Mouse (Mus musculus) cerebellum, adult 11-12 months (tissue): ENCODE data around the gene Rpain.
A peak's percentile ranks its signal among the peaks of the same experiment; 100 is the strongest.

Source experiments
- DNase-seq: peaks from one replicate; pipeline ENCODE4 v3.0.0; 2022

Gene Rpain

DNA sequence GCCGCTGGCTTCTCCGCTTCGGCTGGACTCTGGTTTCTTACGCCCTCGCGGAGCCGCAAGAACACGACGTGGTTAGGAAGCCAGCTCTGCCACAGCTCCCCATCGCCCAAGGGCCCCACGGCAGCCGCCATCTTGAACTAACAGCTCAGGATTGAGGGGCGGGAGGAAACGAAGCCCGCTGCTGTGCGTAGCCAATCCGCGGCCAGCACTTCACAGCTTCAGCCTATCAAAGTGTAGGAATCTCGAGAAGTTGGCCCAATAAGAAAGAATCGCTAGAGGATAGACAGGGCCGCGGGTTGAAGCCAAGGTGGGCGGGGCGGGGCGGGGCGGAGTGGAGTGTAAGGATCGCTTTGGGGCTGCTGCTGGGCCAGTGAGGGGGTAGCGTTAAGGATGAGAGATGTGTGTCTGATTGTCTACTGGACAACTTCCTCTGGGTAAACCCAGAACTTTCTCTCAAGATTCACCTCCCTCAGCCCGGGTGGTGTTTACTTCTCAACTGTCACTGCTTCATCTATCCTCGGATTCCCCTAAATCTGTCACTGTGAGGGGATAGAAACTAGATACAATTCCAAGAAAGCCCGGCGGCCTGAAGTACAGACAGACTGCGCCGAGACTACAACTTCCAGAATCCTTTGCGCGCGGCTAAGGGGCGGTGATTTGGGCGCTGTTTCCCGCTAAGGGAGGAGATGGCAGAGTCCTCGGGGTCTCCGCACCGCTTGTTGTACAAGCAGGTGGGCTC lies at the start of gene Rpain, which contains the start of gene Nup88:
Gene Rpain, plus strand, starts transcription at position 393 of the 739 bp plus-strand sequence.
Gene Nup88, minus strand, starts transcription at position 153 of the 739 bp plus-strand sequence.
- DNase-seq, result peak; percentile 95

DNA sequence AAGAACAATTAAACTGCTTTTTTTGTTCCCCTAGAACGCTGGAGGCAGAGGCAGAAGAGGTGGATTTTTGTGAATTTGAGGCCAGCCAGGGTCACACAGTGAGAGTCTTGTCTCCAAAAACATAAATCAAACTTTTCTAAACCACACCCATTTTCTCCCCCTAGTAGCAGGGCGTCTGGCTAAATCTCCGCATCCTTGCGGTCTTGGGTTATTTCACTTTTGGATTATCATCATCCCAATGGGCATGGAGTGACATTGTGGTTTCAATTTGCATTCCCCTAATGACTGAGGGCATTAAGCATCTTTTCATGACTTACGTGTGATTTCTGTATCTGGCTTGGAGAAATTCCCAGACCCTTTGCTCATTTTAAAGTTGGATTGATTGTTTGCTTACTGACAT lies 38.6 kb upstream of the Rpain start:
- DNase-seq, result no peak

DNA sequence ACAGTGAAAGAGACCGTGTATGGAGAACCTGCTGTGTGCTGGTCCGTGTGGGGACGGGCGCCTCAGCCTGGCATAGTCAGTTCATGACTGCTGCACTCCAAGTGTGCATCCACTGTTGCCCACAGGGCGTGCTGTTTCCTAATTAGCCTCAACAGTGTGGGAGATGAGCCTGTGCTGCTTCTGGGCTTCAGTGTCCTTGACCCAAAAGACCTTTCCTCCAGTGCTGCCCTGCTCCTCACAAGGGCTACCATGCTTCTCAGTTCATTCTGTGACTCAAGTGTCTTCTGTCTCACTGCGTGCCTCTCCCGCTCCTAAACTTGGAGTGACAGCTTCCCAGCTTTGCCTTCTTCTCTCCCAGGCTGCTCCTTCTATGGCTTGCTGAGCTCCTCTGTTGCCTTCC lies 34.7 kb upstream of the Rpain start:
- DNase-seq, result no peak

DNA sequence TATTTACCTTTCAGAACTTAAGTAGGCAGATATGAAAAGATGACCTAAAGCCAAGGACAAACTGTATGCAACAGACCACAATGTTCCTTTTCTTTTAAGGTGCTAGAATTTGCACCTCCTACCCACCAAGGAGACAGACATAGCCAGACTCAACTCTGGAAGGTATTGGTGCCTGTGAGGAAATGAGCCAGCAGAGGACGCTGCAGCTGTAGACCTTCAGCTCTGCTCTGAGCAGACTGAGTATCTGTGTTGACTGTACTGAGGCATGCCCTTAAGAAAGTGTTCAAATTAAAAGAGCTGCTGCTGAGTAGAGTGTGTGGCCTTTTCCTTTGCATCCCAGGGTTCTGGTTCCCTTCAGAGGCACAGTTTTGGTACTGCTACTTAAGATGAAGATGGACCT lies 27.4 kb upstream of the Rpain start:
- no peak for DNase-seq

DNA sequence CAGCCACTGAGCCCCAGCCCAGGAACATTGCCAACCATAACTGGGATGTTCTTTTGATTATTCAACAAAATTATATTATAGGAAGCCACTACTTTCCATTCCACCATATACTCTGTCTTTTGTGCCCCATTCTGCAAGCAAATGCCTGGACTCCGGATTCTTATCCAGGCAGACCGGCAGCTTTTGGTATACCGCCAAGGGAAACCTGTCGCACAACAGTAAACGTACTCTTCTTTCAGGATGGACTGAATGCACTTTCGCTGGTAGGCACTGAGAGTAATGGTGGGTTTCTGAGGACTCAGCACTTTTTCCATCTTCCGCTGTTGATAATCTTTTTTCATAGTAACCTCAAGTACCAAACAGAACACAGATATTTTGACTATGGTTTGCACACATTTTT lies 26.4 kb upstream of the Rpain start:
- DNase-seq, result no peak

DNA sequence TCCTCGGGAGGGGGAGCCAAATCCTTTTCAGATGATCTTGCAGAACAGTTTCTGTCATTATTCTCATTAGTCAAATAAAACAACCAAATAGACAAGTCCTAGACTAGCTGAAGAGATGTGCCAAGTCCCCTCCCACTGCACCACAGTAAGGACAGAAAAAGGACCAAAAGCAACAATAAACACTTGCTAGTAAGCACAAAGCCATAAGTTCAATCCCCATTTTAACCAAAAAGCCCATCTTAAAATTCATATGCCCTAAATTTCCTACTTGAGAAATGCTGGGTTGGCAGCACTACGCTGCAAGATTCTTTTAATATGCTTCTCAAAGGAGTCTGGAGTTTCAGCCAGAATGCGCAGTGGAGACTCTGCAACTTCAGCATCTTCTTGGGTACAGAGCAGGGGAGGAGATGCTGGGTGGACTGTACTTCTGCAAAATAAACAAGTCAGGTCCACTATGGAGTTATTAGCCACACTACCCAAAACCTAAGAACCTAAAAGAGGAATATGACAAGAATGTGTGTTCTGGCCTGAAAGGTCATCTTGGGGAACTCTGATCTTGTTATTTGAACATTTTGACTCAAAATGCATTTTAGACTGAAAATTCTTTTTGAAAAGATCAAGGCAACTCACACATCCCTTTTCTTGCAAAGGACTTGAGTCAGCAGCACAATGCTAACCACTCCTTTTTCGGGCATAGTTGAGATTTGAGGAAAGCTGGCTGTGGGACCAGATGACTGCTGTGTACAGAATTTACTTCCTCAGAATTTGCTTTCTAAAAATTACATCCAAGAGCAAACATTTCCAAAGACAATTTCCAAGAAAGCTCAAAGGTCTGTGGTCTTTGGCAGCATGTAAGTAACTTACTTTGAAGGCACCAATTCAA lies 24.8 kb upstream of the Rpain start:
- no peak for DNase-seq

DNA sequence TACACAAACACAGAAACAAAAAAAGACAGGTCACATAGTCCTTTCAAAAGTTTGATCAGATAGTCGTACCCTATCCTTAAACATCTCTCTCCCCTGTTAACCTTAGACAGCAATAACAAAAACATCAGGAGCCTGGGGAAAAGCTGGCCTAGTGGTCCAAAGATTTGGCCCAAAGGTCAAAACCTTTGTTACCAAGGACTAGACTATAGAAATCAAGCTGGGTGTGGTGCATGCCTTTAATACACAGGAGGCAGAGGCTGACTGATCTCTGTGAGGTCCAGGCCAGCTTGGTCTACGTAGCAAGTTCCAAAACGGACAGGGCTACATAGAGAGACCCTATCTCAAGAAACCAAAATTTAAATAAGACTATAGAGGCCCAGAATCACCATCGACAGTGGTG lies 15.3 kb upstream of the Rpain start:
- DNase-seq, result no peak

DNA sequence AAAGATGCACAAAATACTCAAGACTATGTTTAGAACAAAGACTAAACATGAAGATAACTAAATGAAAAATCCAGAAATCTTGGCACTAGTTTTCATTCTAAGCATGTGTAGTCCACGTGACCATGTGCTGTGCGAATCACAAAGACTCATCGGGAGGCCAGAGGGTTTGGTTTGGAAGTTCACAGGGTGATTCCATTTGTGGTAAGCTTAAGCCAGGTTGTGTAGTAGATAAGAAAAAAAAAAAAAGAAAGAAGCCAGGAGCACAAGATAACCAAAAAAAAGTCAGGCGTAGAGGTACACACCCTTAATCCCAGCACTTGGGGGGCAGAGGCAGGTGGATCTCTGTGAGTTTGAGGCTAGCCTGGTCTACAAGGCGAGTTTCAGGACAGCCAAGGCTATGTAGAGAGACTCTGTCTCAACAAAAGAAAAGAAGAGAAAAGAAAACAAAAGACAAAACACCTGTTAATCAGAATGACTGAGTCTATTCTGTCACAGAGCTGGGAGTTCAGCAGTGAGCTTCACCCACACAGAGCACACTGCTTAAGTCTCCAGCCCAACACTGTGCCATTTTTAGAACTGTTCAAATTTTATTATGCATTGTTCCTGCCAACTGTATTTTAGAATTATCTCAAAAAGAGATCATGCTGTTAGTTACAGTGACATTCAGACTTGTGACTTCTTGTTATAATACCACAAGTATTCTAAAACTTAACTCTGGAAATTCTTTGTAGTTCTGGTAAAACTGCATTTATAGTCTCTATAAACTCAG lies 9.0 kb upstream of the Rpain start:
- DNase-seq, result no peak

DNA sequence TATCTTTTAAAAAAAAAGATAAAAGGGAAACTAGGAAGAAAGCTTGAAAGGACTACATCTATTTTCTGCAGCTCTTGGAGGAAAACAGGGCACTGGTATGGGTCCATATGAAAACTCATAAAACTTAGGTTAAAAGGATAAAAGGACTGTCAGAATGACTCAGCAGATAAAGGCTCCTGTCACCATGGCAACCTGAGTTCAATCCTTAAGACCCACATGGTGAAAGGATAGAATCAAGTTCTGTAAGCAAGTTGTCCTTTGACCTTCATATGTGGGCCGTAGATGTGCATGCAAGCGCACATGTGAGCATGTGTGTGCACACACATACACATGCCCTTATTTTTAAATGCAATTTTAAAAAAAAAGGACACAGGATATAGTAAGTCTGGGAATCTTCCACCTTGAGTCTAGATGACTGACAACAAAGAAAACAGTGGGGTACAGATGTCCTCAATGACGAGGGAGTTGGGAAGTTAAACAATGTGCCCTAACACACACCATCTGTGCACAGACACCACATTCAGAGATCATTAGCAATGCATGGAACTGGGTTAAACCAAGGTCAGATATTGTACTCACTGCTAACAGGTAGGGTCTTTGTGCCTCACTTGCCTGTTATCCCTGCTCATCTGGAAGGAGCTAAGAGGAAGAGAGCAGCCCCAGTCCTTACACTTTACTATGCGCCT lies 5.6 kb upstream of the Rpain start:
- DNase-seq, result no peak

DNA sequence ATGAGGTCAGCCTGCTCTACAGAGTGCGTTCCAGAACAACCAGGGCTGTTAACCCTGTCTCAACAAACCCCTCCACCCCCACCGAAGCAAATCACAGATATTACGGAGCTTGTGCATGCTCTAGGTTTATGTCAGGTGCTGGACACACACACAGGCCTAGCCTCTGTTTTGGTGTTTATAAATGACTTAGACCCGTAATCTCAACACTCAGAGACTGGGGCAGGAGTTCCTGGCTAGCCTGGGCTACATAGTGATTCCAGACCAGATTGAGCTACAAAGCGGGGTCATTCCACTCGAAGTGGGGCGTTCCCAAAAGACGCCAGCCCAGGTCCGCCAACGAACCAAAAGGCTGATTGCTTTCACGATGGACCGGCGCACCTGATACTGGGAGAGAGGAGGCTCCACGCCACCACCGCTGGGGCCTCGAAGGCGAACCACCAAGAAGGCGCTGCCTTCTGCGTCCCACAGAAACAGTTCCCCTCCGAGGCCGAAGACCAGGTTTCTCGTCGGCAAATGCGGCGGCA lies 680 bp upstream of the Rpain start:
- DNase-seq, result no peak

DNA sequence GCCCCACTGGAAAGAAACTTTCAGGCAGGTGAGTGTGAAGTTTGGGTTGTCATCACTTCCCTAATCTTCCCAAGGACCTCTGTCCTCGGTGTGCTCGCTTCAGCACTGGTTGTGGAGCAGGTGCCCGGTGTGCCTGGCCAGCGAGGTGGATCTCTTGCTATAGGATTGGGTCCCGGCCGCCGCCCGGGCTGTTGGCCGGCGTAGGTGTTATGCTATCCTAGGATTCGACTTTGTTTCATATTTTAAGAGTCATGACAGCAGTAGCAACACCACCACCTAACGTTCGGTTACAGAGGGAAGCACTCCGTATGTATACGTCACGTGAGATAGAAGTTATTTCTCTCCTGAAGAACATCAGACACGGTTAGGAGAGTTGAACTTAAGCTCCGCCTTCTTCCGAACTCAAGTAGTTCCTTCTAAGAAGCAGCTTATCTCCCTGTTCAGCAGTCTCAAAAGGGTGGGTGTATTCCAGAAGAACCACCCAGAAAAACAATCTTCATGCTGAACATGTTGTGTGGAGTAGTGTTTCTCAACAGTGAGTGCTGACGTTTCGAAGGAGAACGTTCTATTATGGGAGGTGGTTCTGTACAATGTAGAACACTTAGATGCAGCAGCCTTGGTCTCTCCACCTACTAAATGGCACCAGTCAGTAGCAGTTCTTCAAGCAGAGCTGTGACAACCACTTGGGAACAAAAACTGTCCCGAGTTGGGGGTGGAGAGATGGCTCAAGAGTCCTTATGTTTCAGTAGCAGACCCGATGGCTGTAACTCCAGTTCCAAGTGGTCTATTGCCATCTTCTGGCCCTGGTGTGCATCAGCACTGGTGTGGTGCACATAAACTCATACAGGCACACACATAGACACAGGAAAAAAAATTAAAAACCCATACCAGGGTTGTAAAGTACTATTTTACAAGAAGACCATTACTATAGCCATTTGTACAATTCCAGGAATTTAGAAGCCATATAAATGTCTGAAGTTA lies 837 bp downstream of the Rpain start:
- DNase-seq, result peak; percentile 32

DNA sequence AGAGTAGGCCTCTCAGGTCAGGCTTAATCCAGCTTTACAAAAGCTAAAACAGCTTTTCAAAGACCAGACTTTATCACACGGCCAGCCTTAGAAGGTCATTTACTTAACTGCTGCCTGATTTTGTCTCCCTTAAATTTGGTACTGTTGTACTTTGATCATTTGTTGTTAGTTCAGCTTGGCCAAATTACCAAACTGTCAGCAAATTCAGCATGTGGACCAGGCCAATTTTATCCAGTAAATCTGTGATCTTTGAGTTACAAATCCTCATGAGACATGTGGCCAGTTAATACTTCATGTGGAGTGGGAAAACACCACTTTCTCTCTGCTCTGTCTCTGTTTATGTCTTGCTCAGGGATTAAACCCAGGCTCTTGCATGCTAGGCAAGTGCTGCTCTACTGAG lies 2.6 kb downstream of the Rpain start:
- no peak for DNase-seq

DNA sequence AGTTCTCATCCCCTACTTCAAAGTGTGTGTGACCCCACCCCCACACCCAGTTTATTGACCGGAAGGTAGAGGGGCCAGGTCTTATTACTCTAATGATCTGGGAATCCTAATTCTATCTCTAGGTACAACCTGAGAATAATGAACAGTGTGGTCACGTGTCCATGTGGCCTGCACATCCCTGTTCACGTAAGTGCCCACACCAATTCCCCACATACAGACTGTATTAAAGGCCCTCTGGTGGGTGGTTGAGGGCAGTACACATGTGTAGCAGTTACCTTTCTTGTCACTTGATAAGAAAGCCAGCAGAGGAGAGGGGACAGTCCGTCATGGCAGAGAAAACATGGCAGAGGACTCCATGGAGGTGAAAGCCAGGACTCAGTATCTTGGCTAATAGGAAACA lies 3.9 kb downstream of the Rpain start:
- no peak for DNase-seq

DNA sequence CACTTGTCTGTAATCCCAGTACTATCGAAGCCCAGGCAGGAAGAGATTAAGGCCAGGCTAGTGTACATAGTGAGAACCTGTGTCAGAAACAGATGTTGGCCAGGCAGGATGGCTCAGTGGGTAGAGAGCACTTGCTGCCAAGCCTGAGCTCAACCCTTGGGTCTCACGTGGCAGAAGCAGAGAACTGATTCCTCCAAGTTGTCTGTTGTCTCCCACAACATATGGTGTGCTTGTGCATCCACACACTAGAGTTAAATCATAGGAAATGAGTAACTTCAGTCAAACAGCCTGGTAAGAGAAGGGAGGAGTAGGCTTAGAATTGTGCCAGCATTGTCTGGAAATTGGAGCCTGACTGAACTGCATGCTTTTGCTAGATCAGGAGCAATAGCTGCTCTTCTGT lies 5.2 kb downstream of the Rpain start:
- no peak for DNase-seq

DNA sequence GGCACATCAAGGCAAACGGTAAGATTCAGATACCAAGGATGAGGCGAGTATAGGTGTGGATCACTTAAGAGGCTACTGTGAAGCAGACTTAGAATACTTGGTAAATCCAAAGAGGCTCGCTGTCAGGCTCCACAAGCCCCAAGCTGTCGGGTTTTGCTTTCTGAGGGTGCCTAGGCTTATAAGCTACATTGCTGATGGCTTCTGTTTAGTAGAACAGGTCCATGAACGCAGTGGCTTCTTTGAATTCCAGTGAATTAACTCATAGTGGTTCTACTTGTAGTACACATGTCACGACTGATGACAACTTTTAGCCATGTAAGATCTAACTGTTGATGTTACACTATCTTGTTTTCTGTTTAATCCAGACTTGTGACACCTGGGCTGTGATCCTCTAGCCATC lies 7.3 kb downstream of the Rpain start:
- no peak for DNase-seq

DNA sequence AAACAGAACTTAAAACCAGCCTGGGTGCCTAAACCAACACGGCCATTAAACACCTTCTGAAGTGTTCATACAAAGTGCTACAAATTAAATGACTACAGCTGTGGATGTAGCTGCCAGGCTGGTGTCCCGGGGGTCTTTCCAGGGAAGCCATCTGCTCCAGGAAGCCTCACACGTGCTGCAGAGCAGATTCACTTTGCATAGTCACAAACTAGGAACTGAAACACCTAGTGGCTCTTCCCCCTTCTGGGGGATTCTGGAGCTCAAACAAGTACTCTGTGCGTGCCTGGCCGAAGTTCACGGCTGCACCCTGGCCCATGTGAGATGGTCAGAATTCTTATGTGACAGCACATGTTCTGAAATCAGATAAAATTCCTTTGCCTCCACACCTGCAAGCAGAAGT lies 10.2 kb downstream of the Rpain start:
- no peak for DNase-seq

DNA sequence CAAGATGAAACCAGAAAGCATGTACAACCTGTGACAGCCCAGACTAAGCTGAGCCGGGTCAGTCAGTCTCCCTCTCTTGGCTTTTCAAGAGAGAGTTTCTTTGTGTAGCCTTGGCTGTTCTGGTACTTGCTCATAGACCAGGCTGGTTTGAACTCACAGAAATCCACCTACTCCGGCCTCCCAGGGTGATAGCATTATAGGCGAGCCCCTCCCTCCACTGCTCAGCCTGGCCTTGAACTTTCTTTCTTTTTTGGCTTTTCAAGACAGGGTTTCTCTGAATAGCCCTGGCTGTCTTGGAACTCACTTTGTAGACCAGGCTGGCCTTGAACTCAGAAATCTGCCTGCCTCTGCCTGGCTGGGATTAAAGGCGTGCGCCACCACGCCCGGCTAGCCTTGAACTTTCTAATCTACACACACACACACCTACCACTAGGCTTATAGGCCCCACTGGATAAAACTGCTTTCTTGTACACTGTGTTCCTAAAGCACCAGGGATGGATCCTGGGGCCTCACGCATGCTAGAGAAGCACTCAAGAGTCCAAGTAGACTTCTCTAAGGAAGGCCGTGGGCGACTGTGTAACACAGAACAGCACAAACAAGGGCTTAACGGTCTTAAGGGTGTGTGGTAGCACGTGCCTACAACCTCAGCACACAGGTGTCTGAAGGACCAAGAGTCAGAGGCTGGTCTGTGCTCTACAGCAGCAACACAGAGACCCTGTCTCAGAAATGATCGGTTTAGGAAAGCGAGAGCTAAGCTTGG lies 10.9 kb downstream of the Rpain start:
- DNase-seq, result no peak

DNA sequence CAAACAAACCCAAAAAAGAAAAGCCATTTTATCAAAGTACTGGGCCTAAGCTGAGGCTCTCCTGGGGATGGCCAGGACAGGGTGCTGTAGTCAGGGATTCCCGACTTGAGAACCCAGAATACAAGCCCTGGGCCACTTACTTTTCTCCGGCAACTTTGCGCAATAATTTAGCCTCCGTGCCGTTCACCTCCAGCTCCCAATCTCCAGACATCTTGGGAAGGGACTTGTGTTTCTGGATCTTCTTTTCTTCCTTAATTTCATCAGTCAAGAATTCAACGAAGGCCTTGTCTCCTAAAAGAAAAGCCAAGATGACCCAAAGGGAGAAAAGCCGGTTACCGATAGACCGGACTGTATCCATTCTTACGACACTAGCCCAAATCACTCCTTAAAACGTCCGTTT lies 12.0 kb downstream of the Rpain start:
- no peak for DNase-seq

DNA sequence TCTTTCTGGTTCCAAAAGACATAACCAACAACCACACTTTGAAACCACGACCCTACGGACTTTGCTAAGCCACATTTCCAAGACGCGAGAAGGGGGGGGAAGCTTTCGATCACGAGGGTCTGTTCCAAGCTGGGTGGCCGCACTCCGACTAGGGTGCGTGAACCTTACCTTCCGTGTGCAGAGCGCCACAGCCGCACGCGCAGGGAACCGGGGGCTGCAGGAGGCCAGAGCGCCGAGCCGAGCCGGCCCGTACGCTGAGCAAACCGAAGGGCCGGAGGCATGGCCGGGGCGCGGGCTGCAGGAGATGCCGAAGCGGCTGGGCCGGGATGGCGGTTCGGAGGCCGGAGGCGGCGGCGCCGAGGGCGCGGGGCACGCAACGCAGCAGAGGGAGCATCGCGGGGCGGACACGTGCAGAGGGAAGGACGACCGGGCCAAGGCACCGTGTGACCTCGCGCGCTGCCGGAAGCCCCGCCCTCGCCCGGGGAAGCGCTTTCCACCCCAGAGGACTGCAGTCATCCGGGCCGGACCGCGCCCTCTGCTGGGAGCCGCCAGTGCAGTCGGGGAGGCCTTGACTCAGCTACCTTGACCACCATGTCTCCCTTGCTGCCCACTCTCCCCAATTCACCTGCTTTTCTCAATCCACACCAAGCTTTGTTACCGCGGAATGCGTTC lies 12.7 kb downstream of the Rpain start, which contains the start of gene C1qbp:
Gene C1qbp, minus strand, starts transcription at position 470 of the 672 bp plus-strand sequence.
- peak; percentile 89 for DNase-seq

DNA sequence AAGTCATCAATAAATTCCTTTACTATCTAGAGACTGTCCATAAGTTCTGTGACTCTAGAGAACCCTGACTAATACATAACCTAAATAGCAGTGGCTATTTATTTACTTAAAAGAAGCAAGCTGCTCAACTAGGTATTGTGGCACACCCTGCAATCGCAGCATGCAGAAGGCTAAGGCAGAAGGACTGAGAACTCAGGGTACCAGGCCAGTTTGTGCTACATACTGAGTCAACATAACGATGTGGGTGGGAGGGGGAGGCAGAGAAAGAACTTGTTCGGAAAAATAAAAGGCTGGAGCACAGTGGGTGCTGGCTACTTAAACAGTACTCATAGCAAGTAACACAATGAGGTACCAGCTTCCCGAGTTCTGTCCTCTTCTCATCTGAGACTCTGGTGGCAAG lies 31.2 kb downstream of the Rpain start:
- no peak for DNase-seq
